Mouse (Mus musculus): Measurements from ENCODE around the gene Slc35e2. TPM values are rescaled to one million over a fixed set of nuclear protein-coding genes. Genes with fewer than 3 reads are reported as not detected.

Gene Slc35e2
- polyA plus RNA-seq, 1 experiment from 2014 or later: 7.7 TPM

DNA sequence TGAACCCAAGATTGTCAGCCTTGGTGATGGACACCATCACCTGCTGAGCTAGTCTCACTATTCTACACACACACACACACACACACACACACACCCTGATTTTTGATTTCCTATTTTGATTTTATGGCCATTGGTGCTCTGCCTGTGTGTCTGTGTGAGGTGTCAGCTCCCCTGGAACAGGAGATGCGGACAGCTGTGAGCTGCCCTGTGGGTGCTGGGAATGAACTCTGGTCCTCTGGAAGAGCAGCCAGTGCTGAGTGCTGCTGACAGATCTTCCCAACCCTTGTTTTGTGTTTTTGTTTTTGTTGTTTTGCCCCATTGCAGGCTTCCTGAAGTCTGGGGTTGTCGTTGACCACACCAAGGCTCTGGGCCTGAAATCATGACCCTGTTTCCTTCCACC lies 28.1 kb upstream of the Slc35e2 start:
- ATAC-seq (replicated peaks; ENCODE audit: insufficient number of reproducible peaks, low FRiP score, low TSS enrichment): no peak
- Histone ChIP-seq H3K4me3 (ENCODE audit: low read depth, low read length) (no peak overlapping the region), H3K4me2 (no peak overlapping the region), H3K9ac (ENCODE audit: low read depth, low read length) (no peak overlapping the region), H3K27ac (ENCODE audit: low read depth, low read length) (no peak overlapping the region), H3K36me3 (ENCODE audit: control insufficient read depth, insufficient read depth, low read length) (0 out of 2 replicates have a peak, but pooled peaks cover 2% of the 10 kb centered on the region), H3K9me3 (replicated peaks; ENCODE audit: control insufficient read depth, low read length) (no peaks in the 10 kb centered on the region), H3K4me1 (ENCODE audit: control insufficient read depth, insufficient read depth, low read length) (peaks cover 3% of the 10 kb centered on the region; the same call in 1 of the 2 replicates), H3K27me3 (ENCODE audit: control insufficient read depth, insufficient read depth, low read length) (no peaks in the 10 kb centered on the region)
- 92% methylated on average over 2 of the region's 2 CpGs for WGBS (ENCODE audit: insufficient replicate concordance)

DNA sequence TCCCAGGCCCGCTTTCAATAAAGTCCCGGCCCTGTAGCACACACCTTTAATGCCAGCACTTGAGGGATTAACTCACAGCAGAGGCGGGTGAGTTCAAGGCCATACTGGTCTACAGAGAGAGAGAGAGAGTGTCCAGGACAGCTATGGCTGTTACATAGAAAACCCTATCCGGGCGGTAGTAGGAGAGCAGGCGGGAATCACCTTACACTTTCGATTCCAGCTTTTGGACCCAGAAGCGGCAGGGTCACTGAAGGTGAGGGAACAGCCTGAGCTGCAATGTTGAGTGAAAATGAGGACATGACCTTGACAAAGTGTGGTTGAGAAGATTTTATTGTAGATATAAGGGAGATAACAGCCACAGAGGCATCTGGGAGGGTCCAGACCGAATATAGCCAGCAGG lies 27.3 kb upstream of the Slc35e2 start:
- Histone ChIP-seq H3K36me3 (ENCODE audit: control insufficient read depth, insufficient read depth, low read length) (0 out of 2 replicates have a peak, but pooled peaks cover 2% of the 10 kb centered on the region), H3K4me3 (ENCODE audit: low read depth, low read length) (no peak overlapping the region), H3K9me3 (replicated peaks; ENCODE audit: control insufficient read depth, low read length) (no peaks in the 10 kb centered on the region), H3K4me1 (ENCODE audit: control insufficient read depth, insufficient read depth, low read length) (no peaks in the 10 kb centered on the region), H3K27me3 (ENCODE audit: control insufficient read depth, insufficient read depth, low read length) (no peaks in the 10 kb centered on the region), H3K9ac (ENCODE audit: low read depth, low read length) (no peak overlapping the region), H3K4me2 (no peak overlapping the region), H3K27ac (ENCODE audit: low read depth, low read length) (no peak overlapping the region)
- no peak for ATAC-seq (replicated peaks; ENCODE audit: insufficient number of reproducible peaks, low FRiP score, low TSS enrichment)
- 86% methylated on average over 9 of the region's 9 CpGs for WGBS (ENCODE audit: insufficient replicate concordance)

DNA sequence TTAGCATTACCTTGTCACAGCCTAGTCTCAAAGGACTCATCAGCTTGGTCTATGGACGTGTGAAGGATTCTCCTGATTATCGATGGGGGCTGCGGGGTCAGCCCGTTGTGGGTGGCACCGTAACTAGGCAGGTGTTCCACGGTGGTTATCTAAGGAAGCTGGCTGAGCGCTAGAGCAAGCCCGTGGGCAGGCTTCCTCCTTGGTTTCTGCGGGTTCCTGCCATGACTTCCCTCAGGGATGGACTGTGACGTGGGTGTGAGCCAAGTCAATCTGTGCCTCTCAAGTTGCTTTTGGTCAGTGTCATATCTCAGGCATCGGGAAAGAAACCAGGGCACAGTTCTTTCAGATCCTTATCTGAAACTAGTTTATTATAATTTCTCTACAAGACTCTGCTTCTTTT lies 26.3 kb upstream of the Slc35e2 start:
- no peak overlapping the region for H3K9ac ChIP-seq (ENCODE audit: low read depth, low read length)
- no peaks in the 10 kb centered on the region for H3K9me3 ChIP-seq (replicated peaks; ENCODE audit: control insufficient read depth, low read length)
- H3K27me3 ChIP-seq (ENCODE audit: control insufficient read depth, insufficient read depth, low read length): no peaks in the 10 kb centered on the region
- H3K27ac ChIP-seq (ENCODE audit: low read depth, low read length): no peak overlapping the region
- H3K4me1 ChIP-seq (ENCODE audit: control insufficient read depth, insufficient read depth, low read length): no peaks in the 10 kb centered on the region
- H3K36me3 ChIP-seq (ENCODE audit: control insufficient read depth, insufficient read depth, low read length): 0 out of 2 replicates have a peak, but pooled peaks cover 2% of the 10 kb centered on the region
- no peak overlapping the region for H3K4me3 ChIP-seq (ENCODE audit: low read depth, low read length)
- WGBS (ENCODE audit: insufficient replicate concordance): 84% methylated on average over 11 of the region's 11 CpGs
- H3K4me2 ChIP-seq: no peak overlapping the region
- no peak for ATAC-seq (replicated peaks; ENCODE audit: insufficient number of reproducible peaks, low FRiP score, low TSS enrichment)

DNA sequence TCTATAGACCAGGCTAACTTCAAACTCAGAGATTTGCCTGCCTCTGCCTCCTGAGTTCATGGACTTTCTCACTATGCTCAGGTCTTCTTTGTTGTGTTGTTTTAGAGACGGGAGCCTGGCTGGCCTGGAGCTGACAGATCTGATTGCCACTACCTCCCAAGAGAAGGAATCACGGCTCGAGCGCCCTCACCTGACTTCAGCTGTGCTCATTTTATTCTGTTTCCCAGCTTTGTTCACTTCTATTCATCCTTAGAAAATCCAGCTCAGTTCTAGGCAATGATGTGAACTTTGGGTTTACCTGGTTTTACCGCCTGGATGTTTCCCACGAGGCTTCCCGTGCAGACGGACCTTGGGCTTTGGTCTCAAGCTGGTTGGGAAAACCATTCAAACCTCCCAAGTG lies 25.7 kb upstream of the Slc35e2 start:
- Histone ChIP-seq H3K27me3 (ENCODE audit: control insufficient read depth, insufficient read depth, low read length) (no peaks in the 10 kb centered on the region), H3K9me3 (replicated peaks; ENCODE audit: control insufficient read depth, low read length) (no peaks in the 10 kb centered on the region), H3K4me2 (no peak overlapping the region), H3K4me1 (ENCODE audit: control insufficient read depth, insufficient read depth, low read length) (no peaks in the 10 kb centered on the region), H3K36me3 (ENCODE audit: control insufficient read depth, insufficient read depth, low read length) (0 out of 2 replicates have a peak, but pooled peaks cover 2% of the 10 kb centered on the region), H3K9ac (ENCODE audit: low read depth, low read length) (no peak overlapping the region), H3K27ac (ENCODE audit: low read depth, low read length) (no peak overlapping the region), H3K4me3 (ENCODE audit: low read depth, low read length) (no peak overlapping the region)
- 89% methylated on average over 8 of the region's 8 CpGs for whole genome bisulfite sequencing (ENCODE audit: insufficient replicate concordance)
- no peak for ATAC-seq (replicated peaks; ENCODE audit: insufficient number of reproducible peaks, low FRiP score, low TSS enrichment)

DNA sequence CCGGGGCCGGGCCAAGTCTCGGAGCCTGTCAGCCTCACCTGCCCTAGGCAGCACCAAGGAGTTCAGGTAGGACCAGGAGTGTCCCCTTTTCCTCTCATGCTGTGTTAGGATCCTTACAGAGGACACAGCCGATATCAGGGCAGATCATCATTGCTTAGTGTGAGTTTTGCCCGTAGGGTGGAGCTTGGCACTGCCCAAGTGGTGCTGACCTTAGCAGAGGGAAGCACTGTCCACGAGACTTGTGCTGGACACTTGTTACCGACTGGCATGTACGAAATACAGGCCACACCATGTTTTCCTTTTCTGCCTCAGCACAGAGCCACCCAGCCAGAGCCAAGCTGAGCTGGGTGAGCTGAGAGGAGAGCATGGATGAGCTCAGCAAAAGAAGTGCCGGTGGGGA lies 24.1 kb upstream of the Slc35e2 start:
- 88% methylated on average over 9 of the region's 9 CpGs for WGBS (ENCODE audit: insufficient replicate concordance)

DNA sequence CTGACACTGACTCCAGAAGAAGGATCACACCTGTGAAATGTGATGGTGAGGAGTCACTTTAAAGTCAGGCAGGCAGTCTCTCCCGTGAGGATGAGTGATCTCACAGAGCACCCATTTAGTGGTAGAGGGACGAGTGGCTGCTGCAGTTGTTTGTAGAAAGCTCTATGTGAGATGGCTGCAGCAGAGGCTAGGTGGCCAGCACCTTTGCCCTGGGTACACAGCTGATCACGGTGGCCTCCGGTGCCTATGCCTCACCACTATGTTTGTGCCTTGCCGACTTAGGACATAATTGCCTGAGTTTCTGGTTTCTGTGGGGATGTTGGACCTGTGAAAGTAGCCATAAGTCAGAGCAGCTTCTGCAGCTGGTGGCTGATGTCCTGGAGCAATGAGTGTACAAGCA lies 23.5 kb upstream of the Slc35e2 start:
- Histone ChIP-seq H3K9me3 (replicated peaks; ENCODE audit: control insufficient read depth, low read length) (no peaks in the 10 kb centered on the region), H3K4me3 (ENCODE audit: low read depth, low read length) (no peak overlapping the region), H3K27ac (ENCODE audit: low read depth, low read length) (no peak overlapping the region), H3K27me3 (ENCODE audit: control insufficient read depth, insufficient read depth, low read length) (no peaks in the 10 kb centered on the region), H3K4me1 (ENCODE audit: control insufficient read depth, insufficient read depth, low read length) (no peaks in the 10 kb centered on the region), H3K4me2 (no peak overlapping the region), H3K36me3 (ENCODE audit: control insufficient read depth, insufficient read depth, low read length) (0 out of 2 replicates have a peak, but pooled peaks cover 2% of the 10 kb centered on the region), H3K9ac (ENCODE audit: low read depth, low read length) (no peak overlapping the region)
- no peak for ATAC-seq (replicated peaks; ENCODE audit: insufficient number of reproducible peaks, low FRiP score, low TSS enrichment)
- WGBS (ENCODE audit: insufficient replicate concordance): 82% methylated on average over 5 of the region's 5 CpGs

More for the DNA sequence above, 24.1 kb upstream of the Slc35e2 start:
- 0 out of 2 replicates have a peak, but pooled peaks cover 2% of the 10 kb centered on the region for H3K36me3 ChIP-seq (ENCODE audit: control insufficient read depth, insufficient read depth, low read length)
- no peak for ATAC-seq (replicated peaks; ENCODE audit: insufficient number of reproducible peaks, low FRiP score, low TSS enrichment)
- H3K9ac ChIP-seq (ENCODE audit: low read depth, low read length): no peak overlapping the region
- no peak overlapping the region for H3K4me2 ChIP-seq
- no peak overlapping the region for H3K27ac ChIP-seq (ENCODE audit: low read depth, low read length)
- no peaks in the 10 kb centered on the region for H3K9me3 ChIP-seq (replicated peaks; ENCODE audit: control insufficient read depth, low read length)
- no peaks in the 10 kb centered on the region for H3K4me1 ChIP-seq (ENCODE audit: control insufficient read depth, insufficient read depth, low read length)
- H3K27me3 ChIP-seq (ENCODE audit: control insufficient read depth, insufficient read depth, low read length): no peaks in the 10 kb centered on the region
- no peak overlapping the region for H3K4me3 ChIP-seq (ENCODE audit: low read depth, low read length)

- Histone ChIP-seq H3K36me3 (ENCODE audit: control insufficient read depth, insufficient read depth, low read length) (peaks cover 2% of the 10 kb centered on the region; the same call in 1 of the 2 replicates), H3K9me3 (replicated peaks; ENCODE audit: control insufficient read depth, low read length) (no peaks in the 10 kb centered on the region), H3K4me3 (ENCODE audit: low read depth, low read length) (no peak overlapping the region), H3K4me1 (ENCODE audit: control insufficient read depth, insufficient read depth, low read length) (no peaks in the 10 kb centered on the region), H3K9ac (ENCODE audit: low read depth, low read length) (no peak overlapping the region), H3K27ac (ENCODE audit: low read depth, low read length) (no peak overlapping the region), H3K27me3 (ENCODE audit: control insufficient read depth, insufficient read depth, low read length) (no peaks in the 10 kb centered on the region), H3K4me2 (no peak overlapping the region)
- 79% methylated on average over 7 of the region's 7 CpGs for WGBS (ENCODE audit: insufficient replicate concordance)
- ATAC-seq (replicated peaks; ENCODE audit: insufficient number of reproducible peaks, low FRiP score, low TSS enrichment): no peak
Observed at GRCm38 (mm10) chr4:155578336-155579125, 22.7 kb upstream of the Slc35e2 start.

DNA sequence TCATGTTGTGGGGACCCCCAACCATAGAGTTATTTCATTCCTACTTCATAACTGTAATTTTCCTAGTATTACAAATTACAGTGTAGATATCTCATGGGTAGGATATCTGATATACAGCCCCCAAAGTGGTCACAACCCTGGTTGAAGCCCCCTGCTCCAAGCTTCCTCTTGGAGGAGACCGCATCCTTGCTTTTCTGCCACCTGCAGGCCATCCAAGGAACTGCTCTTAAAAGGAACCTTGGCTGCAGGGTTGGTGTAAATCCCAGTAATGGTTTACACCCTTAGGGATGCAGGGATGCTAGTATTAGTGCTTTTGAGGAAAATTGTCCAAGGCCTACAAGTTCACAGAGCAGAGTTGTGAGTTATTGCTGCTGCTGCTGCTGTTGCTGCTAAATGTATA lies 20.8 kb upstream of the Slc35e2 start:
- Histone ChIP-seq H3K4me3 (ENCODE audit: low read depth, low read length) (no peak overlapping the region), H3K4me2 (no peak overlapping the region), H3K9me3 (replicated peaks; ENCODE audit: control insufficient read depth, low read length) (no peaks in the 10 kb centered on the region), H3K27me3 (ENCODE audit: control insufficient read depth, insufficient read depth, low read length) (no peaks in the 10 kb centered on the region), H3K27ac (ENCODE audit: low read depth, low read length) (no peak overlapping the region), H3K36me3 (ENCODE audit: control insufficient read depth, insufficient read depth, low read length) (peaks cover 18% of the 10 kb centered on the region), H3K4me1 (ENCODE audit: control insufficient read depth, insufficient read depth, low read length) (no peaks in the 10 kb centered on the region), H3K9ac (ENCODE audit: low read depth, low read length) (no peak overlapping the region)
- no peak for ATAC-seq (replicated peaks; ENCODE audit: insufficient number of reproducible peaks, low FRiP score, low TSS enrichment)
- 50% methylated on average over 1 of the region's 1 CpGs for WGBS (ENCODE audit: insufficient replicate concordance)
